Mouse (Mus musculus) limb, embryonic 10.5 days (tissue): ENCODE results near the gene Sult1d1. TPM values are rescaled to one million over a fixed set of nuclear protein-coding genes. Genes with fewer than 3 reads are reported as not detected.

Source experiments
- DNase-seq: peaks from one replicate; pipeline ENCODE4 v3.0.0-alpha.2; 2017; ENCODE audit warnings: low spot score
- H3K27ac ChIP-seq: fragments of 300-500 bp; sonication (generic); 2 replicates; pipeline ENCODE4 v1.5.1; 2016; ENCODE audit warnings: mild to moderate bottlenecking
- H3K27me3 ChIP-seq: fragments of 300-500 bp; sonication (generic); 2 replicates; pipeline ENCODE4 v1.6.1; 2016; ENCODE audit warnings: low read depth, mild to moderate bottlenecking; ENCODE audit not compliant: poor library complexity, severe bottlenecking
- H3K36me3 ChIP-seq: fragments of 300-500 bp; sonication (generic); 2 replicates; pipeline ENCODE4 v1.6.1; 2016; ENCODE audit warnings: mild to moderate bottlenecking, moderate library complexity
- H3K4me1 ChIP-seq: fragments of 300-500 bp; sonication (generic); 2 replicates; pipeline ENCODE4 v1.6.1; 2016
- H3K4me3 ChIP-seq: fragments of 300-500 bp; sonication (generic); 2 replicates; pipeline ENCODE4 v1.5.1; 2016; ENCODE audit warnings: mild to moderate bottlenecking, moderate library complexity
- H3K9me3 ChIP-seq: fragments of 300-500 bp; sonication (generic); replicated peaks from 2 replicates; pipeline ENCODE4 v1.6.1; 2016; ENCODE audit warnings: mild to moderate bottlenecking
- WGBS: fragments of 180-500 bp; shearing (Covaris S2); methylation state at CpG from one replicate; pipeline ENCODE4 v1.1.7; 2016; 5-methylcytosine and 5-hydroxymethylcytosine counted together
- polyA plus RNA-seq: library from polyadenylated mRNA; unstranded; fragments of >200 nt; fragmentation: Nextera tagmentation; extraction: Ambion mirVana; gene quantifications from 2 replicates; pipeline ENCODE4 v1.2.1, GENCODE M21; 2016

The Sult1d1 gene
- polyA plus RNA-seq: not detected in 2 replicates

DNA sequence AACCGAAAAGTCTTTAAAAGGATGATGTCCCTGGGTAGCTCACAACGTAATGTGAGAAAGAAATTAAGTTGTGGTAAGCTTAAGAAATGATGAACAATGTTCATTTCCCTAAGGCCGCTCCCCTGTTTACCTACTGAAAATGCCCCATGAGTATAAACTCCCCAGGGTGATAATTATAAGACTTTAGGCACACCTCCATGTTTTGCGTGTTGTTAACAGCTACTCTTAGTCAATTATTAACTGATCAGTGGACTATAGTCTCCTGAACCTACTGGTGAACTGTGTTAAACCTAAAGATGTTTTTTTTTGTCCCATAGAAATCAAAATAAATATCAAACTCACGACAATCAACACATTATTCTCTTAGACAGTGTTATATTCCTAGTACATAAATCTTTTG is at the start of gene Sult1d1:
Sult1d1 (minus strand) TSS at position 183 of the 400 bp plus-strand sequence.
- Histone ChIP-seq H3K36me3 (no peaks in the 10 kb centered on the region), H3K27me3 (no peaks in the 10 kb centered on the region), H3K4me1 (peaks cover 7% of the 10 kb centered on the region), H3K4me3 (no peak within 1 kb of the TSS), H3K9me3 (no peaks in the 10 kb centered on the region), H3K27ac (no peak within 1 kb of the TSS)
- DNase-seq: no peak
- 89% methylated on average over 5 of the region's 5 CpGs for whole genome bisulfite sequencing

DNA sequence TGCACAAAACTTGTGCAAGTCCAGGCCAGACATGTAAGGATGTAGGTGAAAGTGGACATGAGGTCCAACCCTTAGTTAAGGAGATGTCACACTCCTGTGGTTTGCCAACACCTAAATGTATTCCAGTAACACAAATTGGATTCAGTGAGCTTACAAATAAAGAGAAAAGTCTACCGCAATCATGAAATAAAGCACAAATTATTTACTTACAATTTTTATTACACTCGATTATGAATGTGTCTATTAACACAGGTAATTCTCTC is 46.2 kb upstream of the Sult1d1 start:
- H3K36me3 ChIP-seq: no peaks in the 10 kb centered on the region
- H3K4me3 ChIP-seq: no peak overlapping the region
- H3K4me1 ChIP-seq: no peaks in the 10 kb centered on the region
- H3K27me3 ChIP-seq: no peaks in the 10 kb centered on the region
- 96% methylated on average over 2 of the region's 2 CpGs for WGBS
- no peak for DNase-seq
- no peaks in the 10 kb centered on the region for H3K9me3 ChIP-seq
- no peak overlapping the region for H3K27ac ChIP-seq

DNA sequence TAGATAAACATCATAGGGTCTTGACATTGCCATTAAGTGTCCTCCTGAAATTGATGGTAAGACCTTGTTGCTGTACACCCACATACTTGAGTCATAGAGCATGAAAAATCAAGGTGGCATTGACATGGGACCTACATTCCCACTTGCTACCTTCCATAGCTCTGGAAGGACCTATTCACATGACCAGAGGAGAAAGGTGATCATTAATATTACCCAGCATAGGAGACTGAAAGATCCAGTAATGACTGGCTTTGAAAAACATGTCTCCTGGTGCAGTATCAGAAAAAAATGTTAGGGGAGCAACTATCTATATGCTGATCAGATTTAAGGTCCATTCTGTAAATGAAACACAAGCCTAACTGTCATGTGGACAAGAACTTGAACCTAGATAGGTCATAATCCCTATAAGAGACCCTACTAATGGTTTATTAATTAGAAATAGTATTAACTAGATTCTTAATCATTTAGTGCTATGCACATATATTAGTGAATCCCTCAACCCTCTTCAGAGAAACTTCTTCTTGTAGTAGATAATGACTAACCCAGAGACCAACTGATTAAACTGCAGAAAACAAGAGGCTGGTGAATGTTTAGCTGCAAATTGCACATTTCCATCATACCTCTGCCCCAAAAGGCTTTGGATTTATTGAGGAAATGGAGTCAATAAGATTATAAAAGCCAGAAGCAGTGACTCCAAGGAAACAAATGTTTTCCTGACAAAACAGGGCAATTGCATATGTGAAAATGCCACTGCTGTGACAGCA is 45.7 kb upstream of the Sult1d1 start:
- H3K4me3 ChIP-seq: no peak overlapping the region
- H3K4me1 ChIP-seq: no peaks in the 10 kb centered on the region

DNA sequence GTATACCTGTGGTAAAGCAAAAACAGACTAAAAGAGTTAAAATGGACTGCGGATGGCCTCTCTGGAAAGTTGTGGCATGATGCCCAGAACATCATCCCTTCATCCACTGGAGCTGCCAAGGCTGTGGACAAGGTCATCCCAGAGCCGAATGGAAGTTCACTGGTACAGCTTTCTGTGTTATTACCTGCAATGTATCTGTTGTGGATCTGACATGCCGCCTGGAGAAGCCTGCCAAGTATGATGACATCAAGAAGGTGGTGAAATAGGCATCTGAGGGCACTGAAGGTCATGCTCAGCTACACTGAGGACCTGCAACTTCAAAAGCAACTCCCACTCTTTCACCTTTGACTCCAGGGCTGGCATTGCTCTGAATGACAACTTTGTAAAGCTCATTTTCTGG is 32.2 kb upstream of the Sult1d1 start:
- H3K4me3 ChIP-seq: no peak overlapping the region

More for the DNA sequence above, 45.7 kb upstream of the Sult1d1 start:
- Histone ChIP-seq H3K36me3 (no peaks in the 10 kb centered on the region), H3K27ac (no peak overlapping the region), H3K27me3 (no peaks in the 10 kb centered on the region), H3K9me3 (no peaks in the 10 kb centered on the region)
- no peak for DNase-seq

DNA sequence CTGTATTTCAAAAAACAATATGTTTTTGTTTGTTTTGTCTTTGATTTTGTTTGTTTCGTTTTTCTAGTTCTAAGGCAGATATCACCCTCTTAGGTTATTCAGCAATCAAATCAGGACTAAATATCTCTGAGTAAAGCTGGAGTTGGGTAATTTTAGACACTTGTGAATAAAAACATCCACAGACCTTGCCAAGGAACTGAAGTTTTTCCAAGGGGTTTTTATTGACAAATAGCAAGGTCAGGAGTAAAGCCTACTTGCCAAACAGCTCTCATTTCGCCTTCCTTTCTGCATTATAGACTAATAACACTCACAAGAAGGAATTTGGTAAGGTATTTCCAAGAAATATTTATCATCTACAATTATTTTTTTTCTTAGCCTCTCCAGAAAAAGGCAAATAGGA is 29.1 kb upstream of the Sult1d1 start:
- WGBS: 82% methylated on average over 2 of the region's 2 CpGs
- Histone ChIP-seq H3K4me3 (no peak overlapping the region), H3K27ac (no peak overlapping the region), H3K9me3 (no peaks in the 10 kb centered on the region), H3K36me3 (no peaks in the 10 kb centered on the region), H3K4me1 (no peaks in the 10 kb centered on the region), H3K27me3 (no peaks in the 10 kb centered on the region)
- DNase-seq: no peak

More for the DNA sequence above, 32.2 kb upstream of the Sult1d1 start:
- Histone ChIP-seq H3K27me3 (no peaks in the 10 kb centered on the region), H3K36me3 (no peaks in the 10 kb centered on the region), H3K4me1 (no peaks in the 10 kb centered on the region), H3K27ac (no peak overlapping the region), H3K9me3 (no peaks in the 10 kb centered on the region)
- 84% methylated on average over 3 of the region's 3 CpGs for WGBS
- DNase-seq: no peak

DNA sequence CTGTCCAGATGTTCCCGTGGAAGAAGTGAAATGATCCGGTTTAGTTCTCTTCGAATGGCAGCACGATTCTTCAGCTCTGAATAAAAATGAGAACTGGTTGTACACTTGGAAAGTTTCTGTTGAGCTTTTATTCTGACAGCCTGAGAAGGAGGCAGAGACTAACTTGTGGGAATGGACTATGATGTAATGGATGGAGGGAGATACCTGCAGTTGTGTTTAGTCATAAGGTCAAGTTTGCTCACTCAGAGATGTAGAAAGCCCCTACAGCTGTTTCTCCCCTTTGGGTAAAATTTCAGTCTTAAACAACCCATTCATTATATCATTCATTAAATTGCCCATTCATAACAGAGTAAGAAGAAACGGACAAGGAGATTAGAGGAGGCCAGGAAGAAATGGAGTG is 22.7 kb upstream of the Sult1d1 start, which contains the start of gene Sult1e1:
Sult1e1 (minus strand) TSS at position 101 of the 400 bp plus-strand sequence.
- no peak for DNase-seq
- WGBS: 91% methylated on average over 5 of the region's 5 CpGs

DNA sequence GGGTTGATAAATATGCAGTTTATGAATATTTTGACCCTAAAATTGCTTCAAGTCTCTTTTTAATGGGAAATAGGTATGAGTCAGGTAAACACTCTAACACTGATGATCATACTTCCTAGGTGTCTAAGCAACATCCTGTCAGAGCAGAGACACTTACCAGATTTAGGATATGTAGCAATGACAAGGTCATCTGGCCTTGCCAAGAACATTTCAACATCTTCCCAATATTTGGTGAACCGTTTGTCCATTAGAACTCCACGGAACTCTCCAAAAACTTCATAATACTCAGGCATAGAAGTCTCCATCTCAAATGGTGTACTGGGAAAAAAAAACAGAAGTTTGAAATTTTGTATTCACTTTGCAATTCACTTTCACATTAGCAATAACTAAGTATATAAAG is 21.1 kb upstream of the Sult1d1 start:
- no peaks in the 10 kb centered on the region for H3K36me3 ChIP-seq
- no peak overlapping the region for H3K27ac ChIP-seq
- no peaks in the 10 kb centered on the region for H3K9me3 ChIP-seq
- H3K4me1 ChIP-seq: no peaks in the 10 kb centered on the region
- H3K4me3 ChIP-seq: no peak overlapping the region
- WGBS: 79% methylated on average over 2 of the region's 2 CpGs
- H3K27me3 ChIP-seq: no peaks in the 10 kb centered on the region
- no peak for DNase-seq

More for the DNA sequence above, 22.7 kb upstream of the Sult1d1 start, which contains the start of gene Sult1e1:
- no peak within 1 kb of the TSS for H3K27ac ChIP-seq
- no peaks in the 10 kb centered on the region for H3K27me3 ChIP-seq
- no peak within 1 kb of the TSS for H3K4me3 ChIP-seq
- H3K36me3 ChIP-seq: no peaks in the 10 kb centered on the region
- H3K9me3 ChIP-seq: no peaks in the 10 kb centered on the region
- no peaks in the 10 kb centered on the region for H3K4me1 ChIP-seq

DNA sequence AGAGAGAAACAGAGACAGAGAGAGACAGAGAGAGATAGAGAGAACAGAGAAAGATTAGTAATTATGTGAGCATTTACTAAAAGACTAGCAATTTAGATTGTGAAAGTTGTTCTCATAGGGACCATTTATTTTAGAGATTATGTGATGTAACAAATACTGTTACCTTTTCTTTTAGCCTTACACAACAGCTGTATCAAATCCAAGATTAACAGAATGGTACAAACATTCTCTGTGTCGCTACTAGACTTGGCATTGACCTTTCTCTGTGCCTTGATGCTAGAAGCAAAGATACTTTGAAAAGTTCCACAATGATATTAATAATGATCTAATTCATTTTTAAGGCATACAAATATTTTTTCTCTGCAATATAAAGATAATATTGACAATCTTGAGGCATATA is 11.6 kb upstream of the Sult1d1 start:
- Histone ChIP-seq H3K9me3 (no peaks in the 10 kb centered on the region), H3K4me3 (no peak overlapping the region), H3K27ac (no peak overlapping the region), H3K27me3 (no peaks in the 10 kb centered on the region), H3K36me3 (no peaks in the 10 kb centered on the region), H3K4me1 (no peaks in the 10 kb centered on the region)
- 85% methylated on average over 1 of the region's 1 CpGs for WGBS
- DNase-seq: no peak

DNA sequence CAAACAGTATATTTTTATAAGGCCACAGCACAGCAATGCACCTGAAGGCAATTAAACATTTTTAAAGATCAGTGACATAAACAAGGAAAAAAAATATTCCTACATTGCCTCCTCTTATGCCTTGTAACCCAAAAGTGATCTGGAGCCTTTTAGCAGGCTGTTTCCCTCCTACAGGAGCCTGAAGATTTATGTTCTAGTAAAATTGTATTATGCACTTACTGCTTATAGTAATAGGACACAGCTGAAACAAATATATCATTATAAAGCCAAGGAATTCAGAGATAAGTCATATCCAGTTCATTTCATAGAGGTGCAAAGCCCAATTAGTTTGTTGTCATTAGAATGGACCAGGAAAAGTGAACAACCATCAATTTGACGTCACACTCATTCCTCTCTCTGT is 5.3 kb upstream of the Sult1d1 start:
- Histone ChIP-seq H3K27ac (no peak overlapping the region), H3K36me3 (no peaks in the 10 kb centered on the region), H3K4me1 (peaks cover 7% of the 10 kb centered on the region), H3K4me3 (no peak overlapping the region), H3K27me3 (no peaks in the 10 kb centered on the region), H3K9me3 (no peaks in the 10 kb centered on the region)
- DNase-seq: no peak
- WGBS: 53% methylated on average over 1 of the region's 1 CpGs

DNA sequence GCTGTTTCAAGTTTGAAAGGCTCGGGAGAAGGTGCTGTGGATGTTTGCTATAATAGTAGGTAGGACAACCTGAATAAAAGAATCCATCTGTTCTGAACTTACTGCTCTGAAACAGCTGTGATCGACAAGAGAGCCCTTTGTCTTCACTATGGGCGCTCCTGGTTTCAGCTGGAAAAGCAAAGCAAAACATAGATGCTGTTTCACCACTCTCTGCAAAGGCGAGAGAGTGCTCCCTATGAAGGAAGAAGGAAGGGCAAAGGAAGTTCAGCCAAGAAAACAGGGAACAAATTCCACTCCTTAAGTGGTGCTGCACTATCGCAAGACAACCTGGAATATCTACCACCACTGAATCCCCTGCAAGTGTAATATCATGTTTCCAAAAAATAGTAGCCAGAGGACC is 4.7 kb upstream of the Sult1d1 start:
- Histone ChIP-seq H3K9me3 (no peaks in the 10 kb centered on the region), H3K27me3 (no peaks in the 10 kb centered on the region), H3K36me3 (no peaks in the 10 kb centered on the region), H3K27ac (peak overlapping the region; percentile 71), H3K4me1 (peaks cover 7% of the 10 kb centered on the region), H3K4me3 (no peak overlapping the region)
- no peak for DNase-seq
- WGBS: 67% methylated on average over 5 of the region's 5 CpGs

DNA sequence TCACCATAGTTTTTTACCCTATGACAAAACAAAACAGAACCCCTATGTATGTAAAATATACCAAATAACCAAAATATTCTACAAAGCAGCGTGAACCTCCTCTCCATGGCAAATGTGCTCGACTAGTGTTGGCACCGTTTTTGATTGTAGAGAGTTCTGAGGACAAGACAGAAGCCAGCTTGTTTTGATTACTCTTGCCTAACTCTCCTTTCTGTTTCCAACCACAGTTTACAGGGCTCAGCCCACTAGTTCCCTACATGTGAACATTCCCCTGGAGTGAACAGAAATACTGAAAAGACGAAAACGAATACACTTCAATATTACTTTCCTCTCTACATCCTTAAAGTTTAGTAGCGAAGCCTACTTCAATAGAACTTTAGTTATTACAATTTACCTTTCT is 4.0 kb upstream of the Sult1d1 start:
- no peak for DNase-seq
- WGBS: 86% methylated on average over 6 of the region's 6 CpGs
- no peak overlapping the region; the same call in 1 of the 2 replicates for H3K27ac ChIP-seq

DNA sequence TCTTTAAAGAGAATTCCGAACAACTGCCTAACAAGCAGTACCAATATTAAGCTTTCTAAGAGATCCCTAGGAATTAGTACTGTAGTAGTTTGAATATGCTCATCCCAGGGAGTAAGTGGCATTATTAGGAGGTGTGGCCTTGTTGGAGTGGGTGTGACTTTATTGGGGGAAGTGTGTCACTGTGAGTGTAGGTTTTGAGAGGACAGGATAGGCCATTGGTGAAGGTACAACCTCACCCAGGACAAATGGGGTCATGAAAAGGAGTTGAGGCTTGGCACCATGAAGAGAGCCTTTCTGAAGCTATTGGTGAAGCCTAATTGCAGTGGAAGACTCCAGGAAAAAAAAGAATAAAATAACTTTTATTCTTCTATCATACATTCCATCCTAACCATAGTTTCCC is 1.5 kb downstream of the Sult1d1 start:
- no peak for DNase-seq
- no peaks in the 10 kb centered on the region for H3K36me3 ChIP-seq
- no peak overlapping the region for H3K4me3 ChIP-seq
- H3K27ac ChIP-seq: no peak overlapping the region
- H3K9me3 ChIP-seq: no peaks in the 10 kb centered on the region
- H3K4me1 ChIP-seq: no peaks in the 10 kb centered on the region
- WGBS: 89% methylated on average over 1 of the region's 1 CpGs
- H3K27me3 ChIP-seq: no peaks in the 10 kb centered on the region

More for the DNA sequence above, 4.0 kb upstream of the Sult1d1 start:
- Histone ChIP-seq H3K4me3 (no peak overlapping the region), H3K4me1 (peaks cover 7% of the 10 kb centered on the region), H3K27me3 (no peaks in the 10 kb centered on the region), H3K36me3 (no peaks in the 10 kb centered on the region), H3K9me3 (no peaks in the 10 kb centered on the region)

DNA sequence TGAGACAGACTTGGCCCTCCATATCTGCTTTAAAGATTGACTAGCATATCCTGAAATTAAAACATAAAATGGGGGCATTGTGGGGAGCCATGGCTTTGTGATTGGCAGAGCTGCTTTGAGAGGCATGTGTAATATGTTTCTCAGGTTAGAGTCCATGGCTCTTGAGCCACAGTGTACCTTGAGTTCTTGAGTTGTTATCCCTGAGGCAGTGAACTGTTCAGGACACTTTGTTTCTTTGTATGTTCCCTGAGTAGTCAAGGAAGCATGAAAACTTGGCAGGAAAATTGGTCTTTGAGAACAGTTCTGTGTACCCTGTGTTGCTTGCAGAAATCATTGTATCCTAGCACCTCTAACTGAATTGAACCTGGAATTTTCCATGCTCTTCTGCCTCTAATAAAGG is 5.9 kb downstream of the Sult1d1 start:
- Histone ChIP-seq H3K27me3 (no peaks in the 10 kb centered on the region), H3K4me1 (no peaks in the 10 kb centered on the region), H3K36me3 (no peaks in the 10 kb centered on the region), H3K4me3 (no peak overlapping the region), H3K9me3 (no peaks in the 10 kb centered on the region), H3K27ac (no peak overlapping the region)
- DNase-seq: no peak

DNA sequence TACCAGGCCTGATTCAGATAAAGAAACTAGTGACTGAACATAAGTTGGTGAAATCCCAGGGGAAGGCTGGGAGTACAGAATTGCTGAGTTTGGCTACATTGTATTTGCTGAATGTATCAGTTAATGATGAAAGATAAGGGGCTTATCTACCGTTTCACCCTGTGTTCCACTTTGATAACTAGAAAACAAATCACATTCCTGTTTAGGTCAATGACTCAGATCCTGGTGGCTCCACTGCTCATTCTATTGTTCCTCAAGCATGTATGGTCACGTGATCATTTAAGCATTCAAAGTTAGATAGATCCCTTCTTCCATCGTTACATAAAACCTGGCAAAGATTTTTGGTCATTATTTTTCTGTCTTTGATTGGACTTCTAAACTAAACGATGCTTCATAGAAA is 6.3 kb downstream of the Sult1d1 start:
- Histone ChIP-seq H3K9me3 (no peaks in the 10 kb centered on the region), H3K4me1 (no peaks in the 10 kb centered on the region), H3K27ac (no peak overlapping the region), H3K4me3 (no peak overlapping the region), H3K27me3 (no peaks in the 10 kb centered on the region), H3K36me3 (no peaks in the 10 kb centered on the region)
- WGBS: 85% methylated on average over 4 of the region's 4 CpGs
- DNase-seq: no peak
